Mouse (Mus musculus): ENCODE measurements around the gene Gm49320. TPM values are rescaled to one million over a fixed set of nuclear protein-coding genes. Genes with fewer than 3 reads are reported as not detected.

Gene Gm49320
- polyA plus RNA-seq, 1 experiment from 2014 or later = 1.4 TPM

DNA sequence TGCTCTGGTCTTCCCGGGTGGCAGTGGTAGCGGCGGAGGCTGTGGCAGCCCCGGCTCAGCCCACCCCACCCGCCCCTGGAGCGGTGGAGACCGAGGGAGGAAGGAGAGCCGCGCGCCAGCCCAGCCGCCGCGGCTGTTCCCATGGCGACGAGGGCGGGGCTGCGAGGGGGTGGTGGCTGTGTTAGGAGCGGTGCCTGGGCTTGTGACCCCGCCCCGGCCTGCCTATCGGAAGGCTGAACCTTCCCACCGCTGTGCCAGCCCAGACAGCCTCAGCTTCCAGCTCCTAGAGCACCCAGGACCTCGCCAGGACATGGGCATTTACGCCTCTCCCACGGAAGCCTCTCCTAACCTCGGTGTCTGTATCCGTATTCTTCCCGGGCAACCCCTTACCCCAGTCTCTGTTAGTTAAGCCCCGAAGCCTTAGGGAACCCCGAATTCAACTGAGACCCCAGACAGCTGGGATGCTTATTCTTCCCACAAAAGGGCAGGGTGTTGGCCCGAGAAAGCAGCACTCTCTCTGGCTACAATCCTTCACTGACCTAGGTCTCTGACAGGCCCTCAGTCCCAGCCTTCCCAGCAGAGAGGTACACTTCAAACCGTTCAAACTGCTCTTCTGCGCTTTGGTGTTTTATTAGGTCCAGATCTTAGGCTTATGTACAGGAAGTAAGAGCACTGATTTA, 20.6 kb downstream of the Gm49320 start, which contains the start of gene Ctxn1:
Gene Ctxn1 (minus strand): TSS at position 150 of the 680 bp plus-strand sequence.
- DNase-seq (ENCODE audit: low spot score) = peak; percentile 98
- peaks cover 70% of the 10 kb centered on the region for H3K36me3 ChIP-seq (ENCODE audit: control insufficient read depth, insufficient read depth, low read length)

DNA sequence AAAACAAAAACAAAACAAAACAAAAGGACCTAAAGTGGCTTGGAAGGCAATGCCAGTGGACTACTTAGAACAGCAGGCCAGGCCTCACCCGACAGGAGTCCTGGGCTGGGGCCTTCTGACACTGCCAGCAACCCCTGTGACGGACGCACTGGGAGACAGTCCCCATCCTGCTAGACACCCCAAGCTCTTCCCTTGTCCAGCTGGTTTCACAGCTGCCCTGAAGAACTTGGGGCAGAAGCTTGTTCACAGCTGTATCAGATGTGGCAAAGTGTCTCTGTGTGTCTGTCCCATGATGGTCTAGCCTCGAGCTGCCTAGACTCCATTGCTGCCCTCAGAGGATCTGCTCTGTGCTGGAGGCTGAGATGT, 21.1 kb downstream of the Gm49320 start:
- peaks cover 70% of the 10 kb centered on the region for H3K36me3 ChIP-seq (ENCODE audit: control insufficient read depth, insufficient read depth, low read length)
- ATAC-seq (replicated peaks; ENCODE audit: low FRiP score, low TSS enrichment, low read depth) (no peak), DNase-seq (ENCODE audit: low spot score) (no peak)
- peaks cover 16% of the 10 kb centered on the region for H3K4me1 ChIP-seq (replicated peaks; ENCODE audit: control insufficient read depth, insufficient read depth, low read length)
- H3K27ac ChIP-seq (ENCODE audit: low read depth) = peak overlapping the region; percentile 83; the same call in 1 of the 2 replicates
- no peaks in the 10 kb centered on the region for H3K9me3 ChIP-seq (ENCODE audit: control insufficient read depth, low read length)
- no peak overlapping the region for H3K4me2 ChIP-seq (ENCODE audit: low read length)
- no peak overlapping the region for H3K4me3 ChIP-seq (ENCODE audit: low read depth, low read length)
- WGBS = 83% methylated on average over 4 of the region's 4 CpGs
- no peaks in the 10 kb centered on the region for H3K27me3 ChIP-seq (replicated peaks; ENCODE audit: control insufficient read depth, insufficient read depth, low read length)
- peak overlapping the region; percentile 25; the same call in 1 of the 2 replicates for H3K9ac ChIP-seq (ENCODE audit: low read length)

More for the DNA sequence above, 20.6 kb downstream of the Gm49320 start, which contains the start of gene Ctxn1:
- peaks cover 17% of the 10 kb centered on the region for H3K4me1 ChIP-seq (replicated peaks; ENCODE audit: control insufficient read depth, insufficient read depth, low read length)
- peak within 1 kb of the TSS; percentile 67 for H3K4me2 ChIP-seq (ENCODE audit: low read length)
- H3K27ac ChIP-seq (ENCODE audit: low read depth) = peak within 1 kb of the TSS; percentile 83
- peak; percentile 90 for ATAC-seq (replicated peaks; ENCODE audit: low FRiP score, low TSS enrichment, low read depth)
- no peaks in the 10 kb centered on the region for H3K9me3 ChIP-seq (ENCODE audit: control insufficient read depth, low read length)
- no peaks in the 10 kb centered on the region for H3K27me3 ChIP-seq (replicated peaks; ENCODE audit: control insufficient read depth, insufficient read depth, low read length)
- peak within 1 kb of the TSS; percentile 88 for H3K9ac ChIP-seq (ENCODE audit: low read length)
- peak within 1 kb of the TSS; percentile 89 for H3K4me3 ChIP-seq (ENCODE audit: low read depth, low read length)
- 8% methylated on average over 28 of the region's 33 CpGs for WGBS

DNA sequence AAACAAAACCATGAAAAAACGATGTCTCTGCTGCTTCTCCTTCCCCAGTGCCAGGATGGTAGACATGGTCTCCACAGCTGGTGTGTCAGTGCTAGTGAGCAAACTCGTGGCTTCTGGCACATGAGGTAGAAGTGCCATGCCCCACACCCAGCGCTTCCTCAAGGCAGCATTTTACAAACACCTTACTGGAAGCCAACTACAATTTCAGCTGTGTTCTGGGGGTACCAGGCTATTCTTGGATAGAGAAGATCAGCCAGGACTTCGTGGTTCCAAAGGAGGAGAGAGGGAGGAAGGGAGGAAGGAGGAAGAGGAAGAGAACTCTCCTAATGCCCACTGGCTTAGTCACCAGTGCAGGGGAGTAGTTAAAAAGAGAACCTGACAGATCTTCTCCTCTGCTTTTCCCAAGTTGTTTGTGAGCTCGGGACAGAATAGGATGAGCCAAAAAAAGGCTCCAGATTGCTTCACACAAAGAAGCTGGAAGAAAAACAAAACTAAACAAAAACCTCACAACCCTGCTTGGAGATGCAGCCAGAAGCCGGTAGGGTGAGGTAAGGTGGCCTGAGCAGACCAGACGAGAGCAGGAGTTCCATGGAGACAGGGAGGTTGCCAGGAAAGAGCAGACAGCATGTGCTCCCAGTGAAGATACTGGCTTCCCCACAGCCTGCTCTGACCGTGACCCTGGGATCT, 24.6 kb downstream of the Gm49320 start:
- ATAC-seq (replicated peaks; ENCODE audit: low FRiP score, low TSS enrichment, low read depth) (no peak), DNase-seq (ENCODE audit: low spot score) (no peak)
- H3K36me3 ChIP-seq (ENCODE audit: control insufficient read depth, insufficient read depth, low read length) = peaks cover 85% of the 10 kb centered on the region
- H3K27me3 ChIP-seq (replicated peaks; ENCODE audit: control insufficient read depth, insufficient read depth, low read length) = no peaks in the 10 kb centered on the region
- H3K27ac ChIP-seq (ENCODE audit: low read depth) = no peak overlapping the region
- H3K9me3 ChIP-seq (ENCODE audit: control insufficient read depth, low read length) = no peaks in the 10 kb centered on the region
- H3K4me2 ChIP-seq (ENCODE audit: low read length) = no peak overlapping the region
- no peak overlapping the region for H3K9ac ChIP-seq (ENCODE audit: low read length)
- H3K4me1 ChIP-seq (replicated peaks; ENCODE audit: control insufficient read depth, insufficient read depth, low read length) = peaks cover 7% of the 10 kb centered on the region; the same call in 1 of the 2 replicates
- 88% methylated on average over 8 of the region's 8 CpGs for WGBS
- no peak overlapping the region for H3K4me3 ChIP-seq (ENCODE audit: low read depth, low read length)

DNA sequence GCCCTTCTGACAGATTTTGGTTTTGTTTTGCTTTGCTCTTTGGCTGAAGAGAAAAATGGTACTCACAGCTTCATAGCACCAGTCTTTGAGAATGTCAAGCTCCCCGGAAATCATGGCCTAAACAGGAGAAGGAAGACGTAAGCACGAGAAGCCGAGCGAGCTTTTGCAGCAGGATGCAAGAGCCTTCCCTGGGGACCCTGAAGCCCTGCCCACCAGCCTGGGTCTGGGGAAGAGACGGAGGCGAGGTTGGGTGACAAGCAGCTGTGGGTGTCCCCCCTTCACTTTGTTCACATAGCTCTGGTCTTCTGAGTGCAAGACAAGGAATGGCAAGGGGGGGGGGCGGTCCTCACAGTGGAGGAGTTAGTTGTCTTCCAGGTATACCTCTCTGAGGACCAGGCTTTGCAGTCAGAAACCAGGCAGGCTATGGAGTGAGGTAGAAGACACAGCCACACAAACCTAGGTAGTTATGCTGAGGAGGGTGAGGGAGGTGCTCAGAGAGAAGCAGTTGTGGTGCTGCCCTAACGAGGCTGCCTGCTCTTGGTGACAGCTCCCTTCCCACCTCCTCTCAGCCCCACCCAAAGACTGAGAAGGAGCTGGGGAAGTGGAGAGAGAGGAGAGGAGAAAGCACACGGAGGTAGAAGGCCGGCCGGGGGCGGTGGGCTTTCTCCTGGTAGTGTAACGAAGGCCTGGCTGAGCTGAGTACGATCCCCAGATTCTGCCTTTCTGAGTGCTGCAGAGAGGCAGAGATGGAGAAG, 26.7 kb downstream of the Gm49320 start:
- DNase-seq (ENCODE audit: low spot score) (no peak), ATAC-seq (replicated peaks; ENCODE audit: low FRiP score, low TSS enrichment, low read depth) (no peak)
- WGBS = 91% methylated on average over 15 of the region's 15 CpGs
- Histone ChIP-seq H3K4me2 (ENCODE audit: low read length) (no peak overlapping the region), H3K36me3 (ENCODE audit: control insufficient read depth, insufficient read depth, low read length) (peaks cover 99% of the 10 kb centered on the region), H3K4me3 (ENCODE audit: low read depth, low read length) (no peak overlapping the region), H3K4me1 (replicated peaks; ENCODE audit: control insufficient read depth, insufficient read depth, low read length) (no peaks in the 10 kb centered on the region), H3K27me3 (replicated peaks; ENCODE audit: control insufficient read depth, insufficient read depth, low read length) (no peaks in the 10 kb centered on the region), H3K27ac (ENCODE audit: low read depth) (no peak overlapping the region), H3K9ac (ENCODE audit: low read length) (no peak overlapping the region), H3K9me3 (ENCODE audit: control insufficient read depth, low read length) (no peaks in the 10 kb centered on the region)

DNA sequence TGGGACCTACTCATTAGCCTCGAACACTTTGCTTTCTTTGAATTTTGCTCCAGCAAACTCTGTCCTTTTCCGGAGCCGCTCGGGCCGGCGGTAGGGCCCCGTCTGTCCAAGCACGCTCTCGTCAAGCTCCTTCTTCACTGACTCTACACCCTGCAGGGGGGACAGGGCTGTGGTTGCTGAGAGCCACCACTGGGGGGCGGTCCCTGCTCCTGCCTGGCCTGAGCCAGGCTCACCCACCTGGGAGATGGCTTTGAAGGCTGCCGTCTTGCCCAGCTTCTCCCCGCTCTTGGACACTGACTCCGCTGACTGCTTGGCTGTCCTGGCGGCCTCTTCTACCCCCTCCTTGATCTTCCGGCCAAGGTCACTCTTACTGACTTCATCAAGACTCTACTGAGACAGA, 29.0 kb downstream of the Gm49320 start:
- peaks cover 96% of the 10 kb centered on the region for H3K36me3 ChIP-seq (ENCODE audit: control insufficient read depth, insufficient read depth, low read length)
- no peak overlapping the region for H3K4me3 ChIP-seq (ENCODE audit: low read depth, low read length)
- H3K4me1 ChIP-seq (replicated peaks; ENCODE audit: control insufficient read depth, insufficient read depth, low read length) = no peaks in the 10 kb centered on the region
- no peak overlapping the region for H3K4me2 ChIP-seq (ENCODE audit: low read length)
- ATAC-seq (replicated peaks; ENCODE audit: low FRiP score, low TSS enrichment, low read depth) (no peak), DNase-seq (ENCODE audit: low spot score) (no peak)
- no peak overlapping the region for H3K27ac ChIP-seq (ENCODE audit: low read depth)
- no peaks in the 10 kb centered on the region for H3K9me3 ChIP-seq (ENCODE audit: control insufficient read depth, low read length)
- no peak overlapping the region for H3K9ac ChIP-seq (ENCODE audit: low read length)
- H3K27me3 ChIP-seq (replicated peaks; ENCODE audit: control insufficient read depth, insufficient read depth, low read length) = no peaks in the 10 kb centered on the region
- 83% methylated on average over 15 of the region's 15 CpGs for WGBS

DNA sequence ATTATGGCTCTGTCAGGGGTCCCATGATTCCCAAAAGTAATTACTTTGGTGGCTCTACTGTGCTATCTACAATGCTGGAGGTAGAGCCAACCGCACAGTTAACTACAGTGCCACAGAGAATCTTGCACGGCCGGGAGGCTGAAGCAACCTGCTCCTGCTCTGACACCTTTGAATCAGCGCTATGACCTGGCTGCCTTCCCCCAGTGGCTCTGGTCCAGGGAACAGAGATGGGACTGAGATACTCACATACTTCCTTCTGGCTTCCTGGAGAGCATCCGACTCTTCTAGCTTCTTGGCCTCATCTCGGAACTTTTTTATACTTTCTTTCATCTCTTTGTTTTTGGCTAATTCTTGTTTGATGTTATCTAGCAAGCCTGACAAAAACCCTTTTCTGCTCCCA, 30.9 kb downstream of the Gm49320 start:
- no peak overlapping the region for H3K4me2 ChIP-seq (ENCODE audit: low read length)
- H3K9me3 ChIP-seq (ENCODE audit: control insufficient read depth, low read length) = no peaks in the 10 kb centered on the region
- no peak for DNase-seq (ENCODE audit: low spot score)
- no peak overlapping the region for H3K4me3 ChIP-seq (ENCODE audit: low read depth, low read length)
- H3K4me1 ChIP-seq (replicated peaks; ENCODE audit: control insufficient read depth, insufficient read depth, low read length) = no peaks in the 10 kb centered on the region
- H3K9ac ChIP-seq (ENCODE audit: low read length) = no peak overlapping the region
- 91% methylated on average over 6 of the region's 6 CpGs for WGBS
- no peak overlapping the region for H3K27ac ChIP-seq (ENCODE audit: low read depth)
- no peak for ATAC-seq (replicated peaks; ENCODE audit: low FRiP score, low TSS enrichment, low read depth)
- H3K36me3 ChIP-seq (ENCODE audit: control insufficient read depth, insufficient read depth, low read length) = peaks cover 91% of the 10 kb centered on the region
- H3K27me3 ChIP-seq (replicated peaks; ENCODE audit: control insufficient read depth, insufficient read depth, low read length) = no peaks in the 10 kb centered on the region

DNA sequence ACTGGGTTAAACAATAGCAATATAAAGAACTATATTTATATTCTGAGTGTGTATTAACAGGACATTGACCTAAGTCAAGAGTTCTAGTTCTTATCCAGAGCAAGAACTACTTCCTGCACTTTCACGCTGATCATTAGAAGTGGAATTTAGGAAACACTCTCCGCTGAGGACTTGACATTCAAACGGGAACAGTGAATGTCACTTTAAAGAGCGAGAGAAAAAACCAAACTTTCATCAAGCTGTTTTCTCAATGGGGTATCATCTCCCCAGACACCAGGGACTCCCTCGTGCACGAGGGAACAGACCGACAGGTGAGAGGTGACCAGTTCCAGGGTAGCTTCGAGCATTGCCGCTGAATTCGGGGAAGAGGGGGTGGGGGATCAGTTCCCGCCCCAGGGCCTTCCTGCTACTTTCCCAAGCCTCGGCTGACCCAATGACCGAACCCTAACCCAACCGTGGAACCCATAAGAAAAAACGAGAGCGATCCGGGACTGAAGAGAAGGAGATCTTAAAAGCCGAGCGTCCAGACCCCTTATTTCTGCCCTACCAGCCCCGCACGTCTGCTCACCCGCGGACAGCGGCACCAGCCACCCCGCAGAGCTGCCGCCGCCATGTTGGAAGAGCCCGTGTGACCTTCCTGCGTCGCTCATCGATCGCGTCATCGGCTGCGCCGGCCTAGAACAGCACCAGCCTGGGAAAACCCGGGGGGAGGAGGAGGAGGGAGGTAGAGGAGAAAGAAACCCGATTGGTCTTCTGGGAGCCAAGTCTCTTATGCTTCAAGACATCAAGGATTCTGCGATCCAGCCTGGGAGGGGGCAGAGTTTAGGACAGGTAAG, 36.8 kb downstream of the Gm49320 start, which contains the start of gene Timm44:
Gene Timm44 (minus strand): TSS at position 639 of the 836 bp plus-strand sequence.
- Histone ChIP-seq H3K4me1 (replicated peaks; ENCODE audit: control insufficient read depth, insufficient read depth, low read length) (peaks cover 4% of the 10 kb centered on the region; the same call in 1 of the 2 replicates), H3K9ac (ENCODE audit: low read length) (peak within 1 kb of the TSS; percentile 76), H3K9me3 (ENCODE audit: control insufficient read depth, low read length) (no peaks in the 10 kb centered on the region), H3K4me2 (ENCODE audit: low read length) (peak within 1 kb of the TSS; percentile 70), H3K27me3 (replicated peaks; ENCODE audit: control insufficient read depth, insufficient read depth, low read length) (no peaks in the 10 kb centered on the region), H3K4me3 (ENCODE audit: low read depth, low read length) (peak within 1 kb of the TSS; percentile 84), H3K36me3 (ENCODE audit: control insufficient read depth, insufficient read depth, low read length) (peaks cover 34% of the 10 kb centered on the region), H3K27ac (ENCODE audit: low read depth) (peak within 1 kb of the TSS; percentile 36; the same call in 1 of the 2 replicates)
- WGBS = under 1% methylated on average over 39 of the region's 39 CpGs
- ATAC-seq (replicated peaks; ENCODE audit: low FRiP score, low TSS enrichment, low read depth) = peak; percentile 94
- DNase-seq (ENCODE audit: low spot score) = peak; percentile 96

DNA sequence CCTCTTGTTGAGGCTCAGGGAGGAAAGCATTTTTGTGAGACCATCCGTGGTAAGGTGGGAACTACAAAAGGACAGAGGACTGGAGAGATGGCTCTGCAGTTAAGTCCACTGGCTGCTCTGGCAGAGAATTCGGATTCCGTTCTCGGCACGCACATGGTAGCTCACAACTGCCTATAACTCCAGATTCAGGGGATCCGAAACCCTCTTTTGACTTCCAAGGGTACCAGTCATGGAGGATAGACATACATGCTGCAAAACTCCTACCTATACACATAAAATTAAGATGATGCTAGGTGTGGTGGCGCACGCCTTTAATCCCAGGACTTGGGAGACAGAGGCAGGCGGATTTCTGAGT, 37.4 kb downstream of the Gm49320 start:
- no peaks in the 10 kb centered on the region for H3K27me3 ChIP-seq (replicated peaks; ENCODE audit: control insufficient read depth, insufficient read depth, low read length)
- peaks cover 28% of the 10 kb centered on the region for H3K36me3 ChIP-seq (ENCODE audit: control insufficient read depth, insufficient read depth, low read length)
- H3K4me3 ChIP-seq (ENCODE audit: low read depth, low read length) = peak overlapping the region; percentile 84
- peaks cover 4% of the 10 kb centered on the region; the same call in 1 of the 2 replicates for H3K4me1 ChIP-seq (replicated peaks; ENCODE audit: control insufficient read depth, insufficient read depth, low read length)
- H3K9ac ChIP-seq (ENCODE audit: low read length) = peak overlapping the region; percentile 76
- H3K9me3 ChIP-seq (ENCODE audit: control insufficient read depth, low read length) = no peaks in the 10 kb centered on the region
- DNase-seq (ENCODE audit: low spot score) = no peak
- peak; percentile 59; the same call in 1 of the 2 replicates for ATAC-seq (replicated peaks; ENCODE audit: low FRiP score, low TSS enrichment, low read depth)
- H3K27ac ChIP-seq (ENCODE audit: low read depth) = peak overlapping the region; percentile 36; the same call in 1 of the 2 replicates
- peak overlapping the region; percentile 70 for H3K4me2 ChIP-seq (ENCODE audit: low read length)
- WGBS = 31% methylated on average over 9 of the region's 9 CpGs

Measured in intestine, embryonic 14.5 days (tissue).